Mouse (Mus musculus): Measurements from ENCODE around the gene Gpha2.

The Gpha2 gene

GRCm38 (mm10) chr19:6242281-6242680 lies 16.1 kb downstream of the Gpha2 start:
- DNase-seq = peak; percentile 80

GRCm38 (mm10) chr19:6243226-6243625 lies 17.0 kb downstream of the Gpha2 start:
- no peak for DNase-seq

DNA sequence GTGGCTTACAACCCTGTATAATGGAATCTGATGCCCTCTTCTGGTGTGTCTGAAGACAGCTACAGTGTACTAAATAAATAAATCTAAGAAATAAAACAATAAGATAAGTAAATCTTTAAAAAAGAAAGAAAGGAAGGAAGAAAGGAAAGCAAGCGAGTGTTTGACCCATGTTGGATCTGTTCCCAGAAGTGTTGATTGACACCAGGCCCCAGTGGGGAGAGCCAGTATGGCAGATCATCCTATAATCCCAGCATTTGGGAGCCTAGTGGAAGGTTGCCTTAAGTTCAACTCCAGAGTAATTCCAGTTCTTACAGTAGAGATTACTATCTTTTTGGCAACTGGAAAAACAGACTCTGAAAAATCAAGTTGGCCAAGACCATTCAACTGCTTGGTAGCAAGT lies 19.6 kb downstream of the Gpha2 start:
- DNase-seq = no peak

GRCm38 (mm10) chr19:6247526-6248300 lies 21.5 kb downstream of the Gpha2 start:
- no peak for DNase-seq

DNA sequence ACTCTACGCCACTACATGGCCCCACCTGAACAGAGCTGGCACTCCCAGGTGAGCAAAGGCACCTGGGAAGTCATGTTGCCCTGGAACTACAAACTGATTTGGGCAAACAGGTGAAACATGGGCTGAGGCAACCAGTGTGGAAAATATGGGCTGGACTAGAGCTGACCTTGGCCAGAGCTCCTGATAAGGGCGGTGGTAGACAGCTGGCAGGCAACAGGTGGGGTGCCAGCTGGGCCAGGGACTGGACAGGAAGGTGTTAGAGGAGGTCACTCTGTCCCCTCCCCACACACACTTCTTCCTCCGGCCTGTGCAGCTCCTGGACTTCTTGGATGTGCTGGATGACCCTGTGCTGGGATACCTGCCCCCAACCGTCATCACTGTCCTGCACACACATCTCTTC lies 26.8 kb downstream of the Gpha2 start:
- DNase-seq = no peak

- no peak for DNase-seq
Measured at GRCm38 (mm10) chr19:6260428-6260827, 34.2 kb downstream of the Gpha2 start.

DNA sequence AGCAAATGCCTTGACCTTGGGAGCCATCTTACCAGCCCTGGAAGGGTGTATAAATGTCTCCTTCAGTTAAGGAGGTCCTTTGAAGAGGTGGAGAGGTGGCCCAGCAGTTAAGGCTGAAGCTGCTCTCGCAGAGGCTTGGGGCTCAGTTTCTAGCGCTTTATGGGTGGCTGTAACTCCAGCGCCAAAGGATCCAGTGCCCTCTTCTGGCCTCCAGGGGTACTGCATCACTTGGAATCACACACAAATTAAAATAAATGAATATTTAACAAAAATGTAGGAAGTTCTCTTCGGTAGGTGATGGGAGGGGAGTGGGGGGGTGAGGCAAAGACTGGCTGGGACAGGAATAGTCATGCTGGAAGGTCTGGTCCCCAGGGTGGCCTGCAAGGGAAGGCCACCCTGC lies 34.8 kb downstream of the Gpha2 start:
- DNase-seq = no peak

- no peak for DNase-seq
Measured at GRCm38 (mm10) chr19:6261379-6261778, 35.2 kb downstream of the Gpha2 start.

DNA sequence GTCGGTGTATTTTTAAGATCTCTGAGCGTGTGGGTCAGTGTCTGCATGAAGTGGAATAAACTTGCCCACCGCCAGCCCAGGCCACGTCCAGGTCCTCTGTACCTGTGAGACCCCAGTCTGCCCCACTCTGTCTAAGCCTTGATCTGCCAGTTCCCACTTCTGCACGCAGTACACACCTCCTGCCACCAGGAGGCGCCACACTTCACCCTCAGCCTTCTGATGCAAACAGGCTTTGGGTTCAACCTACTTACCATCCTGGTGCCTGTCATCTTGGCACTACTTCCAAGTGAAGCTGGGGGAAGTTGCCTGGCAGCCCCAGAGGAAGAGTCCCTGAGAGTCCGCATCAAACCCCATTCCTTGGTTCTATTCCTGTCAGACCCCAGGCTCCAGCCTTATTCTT lies 36.0 kb downstream of the Gpha2 start:
- peak; percentile 87 for DNase-seq

GRCm38 (mm10) chr19:6262839-6263433 lies 36.8 kb downstream of the Gpha2 start:
- no peak for DNase-seq

DNA sequence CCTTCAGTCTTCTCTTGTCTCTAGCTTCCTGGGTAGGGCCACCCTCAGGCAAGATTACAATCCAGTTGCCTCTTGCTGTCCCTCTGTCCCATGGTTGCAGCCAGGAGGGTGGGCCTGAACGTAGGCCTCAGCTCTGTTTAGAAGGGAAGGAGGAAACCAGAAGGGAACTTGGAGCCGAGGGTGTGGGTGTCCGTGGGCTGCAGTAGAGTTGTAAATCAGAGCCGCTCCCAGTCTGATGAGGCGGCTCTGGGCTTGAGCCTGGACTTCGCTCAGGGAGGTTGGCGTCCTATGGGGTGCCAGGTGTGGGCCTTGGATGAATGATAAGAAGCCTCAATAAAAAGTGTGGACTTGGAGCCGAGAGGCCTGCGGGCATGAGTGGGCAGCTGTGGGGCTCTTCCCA lies 38.0 kb downstream of the Gpha2 start:
- no peak for DNase-seq

- no peak for DNase-seq
Measured at GRCm38 (mm10) chr19:6264945-6265344, 38.8 kb downstream of the Gpha2 start.

- DNase-seq = peak; percentile 72
Measured at GRCm38 (mm10) chr19:6265727-6266182, 39.6 kb downstream of the Gpha2 start.

GRCm38 (mm10) chr19:6267306-6268169 lies 41.4 kb downstream of the Gpha2 start:
- DNase-seq = peak; percentile 97

- DNase-seq = no peak
Measured at GRCm38 (mm10) chr19:6268170-6268528, 42.0 kb downstream of the Gpha2 start.

DNA sequence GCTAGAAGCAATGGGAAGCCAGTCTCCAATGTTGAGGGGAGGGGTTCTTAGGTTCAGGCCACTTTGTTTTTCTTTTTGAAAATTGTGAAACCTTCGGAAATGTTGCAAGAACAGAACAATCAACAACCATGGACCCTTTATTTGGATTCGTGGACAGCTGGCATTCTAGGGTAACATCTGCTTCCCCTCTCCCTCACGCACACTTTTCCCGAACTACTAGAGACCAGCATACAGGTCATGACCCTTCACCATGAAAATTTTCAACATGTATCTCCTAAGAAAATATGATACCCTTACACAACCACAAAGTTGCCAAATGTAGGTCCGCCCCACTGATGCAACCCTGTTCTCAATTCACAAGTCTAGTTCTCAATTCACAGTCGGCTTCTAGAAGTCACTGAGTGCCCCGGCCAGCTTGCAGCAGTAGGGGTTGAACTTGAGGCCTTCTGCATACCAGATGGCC lies 42.5 kb downstream of the Gpha2 start:
- DNase-seq = no peak

DNA sequence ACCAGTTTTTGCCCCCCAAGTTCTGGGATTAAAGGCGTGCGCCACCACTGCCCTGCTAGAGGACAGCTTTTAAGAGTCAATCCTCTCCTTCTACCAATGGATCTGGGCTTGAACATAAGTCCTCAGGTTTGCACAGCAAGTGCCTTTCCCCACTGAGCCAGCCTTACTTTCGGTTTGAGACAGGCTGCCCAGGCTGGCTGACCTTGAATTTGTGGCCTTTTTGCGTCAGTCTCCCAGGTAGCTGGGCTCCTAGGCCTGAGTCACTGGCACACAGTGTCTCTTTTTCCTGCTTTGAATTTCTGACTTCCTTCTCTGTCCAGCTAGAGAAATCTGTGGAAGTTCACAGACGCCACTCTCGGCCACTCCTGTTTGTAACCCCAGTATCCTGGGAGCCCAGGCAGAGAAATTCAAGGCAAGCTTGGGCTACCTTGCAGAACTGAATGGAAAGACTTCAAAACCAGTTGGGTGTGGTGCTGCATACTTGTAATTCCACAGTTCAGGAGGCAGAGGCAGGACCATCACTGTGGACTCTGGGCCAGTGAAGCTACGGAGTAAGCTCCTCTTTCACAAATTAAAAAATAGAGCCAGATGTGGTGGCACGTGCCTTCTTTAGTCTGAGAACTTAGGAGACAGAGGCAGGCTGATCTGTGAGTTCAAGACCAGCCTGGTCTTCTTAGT lies 43.8 kb downstream of the Gpha2 start:
- no peak for DNase-seq

- no peak for DNase-seq
Measured at GRCm38 (mm10) chr19:6270661-6271060, 44.5 kb downstream of the Gpha2 start.

- no peak for DNase-seq
Measured at GRCm38 (mm10) chr19:6271206-6271605, 45.0 kb downstream of the Gpha2 start.

GRCm38 (mm10) chr19:6272053-6272452 lies 45.9 kb downstream of the Gpha2 start:
- no peak for DNase-seq

GRCm38 (mm10) chr19:6272738-6273137 lies 46.6 kb downstream of the Gpha2 start:
- DNase-seq = no peak

- DNase-seq = no peak
Measured at GRCm38 (mm10) chr19:6273592-6273991, 47.4 kb downstream of the Gpha2 start.
